Mouse (Mus musculus) liver, embryonic 14.5 days (tissue): ENCODE measurements around the gene Ptprf.

Experiments
- CTCF ChIP-seq: IDR thresholded peaks from 2 replicates; pipeline ENCODE4 v1.5.1; 2016; ENCODE audit warnings: antibody characterized with exemption, low read depth, control low read depth
- EP300 ChIP-seq: IDR thresholded peaks from 2 replicates; pipeline ENCODE4 v1.6.1; 2016; ENCODE audit warnings: antibody characterized with exemption, low read depth

DNA sequence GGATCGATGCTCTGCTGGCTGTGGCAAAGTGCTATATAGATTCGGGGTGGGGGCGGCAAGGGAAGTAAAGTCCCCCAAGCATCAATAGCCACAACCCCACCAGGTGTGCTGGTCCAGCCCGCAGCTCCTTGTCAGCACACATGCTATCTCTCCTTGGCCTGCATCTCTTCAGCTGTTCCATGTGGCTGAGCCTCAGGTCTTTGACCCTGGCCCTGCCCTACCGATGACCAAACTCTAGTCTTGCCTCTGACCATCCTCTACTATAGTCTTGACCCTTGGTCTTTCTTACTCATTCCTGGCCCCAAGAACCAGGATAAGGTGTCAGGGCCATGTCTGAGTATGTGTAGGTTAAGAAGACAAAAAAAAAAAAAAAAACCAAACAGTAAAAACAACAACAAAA is 33.2 kb downstream of the Ptprf start:
- no peak for TF ChIP-seq EP300
- no peak for TF ChIP-seq CTCF
